Mouse (Mus musculus): ENCODE results near the gene Ticrr. TPM values are rescaled to one million over a fixed set of nuclear protein-coding genes. Genes with fewer than 3 reads are reported as not detected.

Gene Ticrr
- polyA plus RNA-seq, 1 experiment: 5.0 TPM

- no peaks in the 10 kb centered on the region for H3K36me3 ChIP-seq (ENCODE audit: control insufficient read depth, insufficient read depth)
- no peak for TF ChIP-seq MYOG (IDR thresholded peaks at IDR 0.05; ENCODE audit: control insufficient read depth, extremely low read depth, insufficient read length)
- TF ChIP-seq USF1 (IDR thresholded peaks at IDR 0.05; ENCODE audit: low read depth): no peak
- no peak for TF ChIP-seq CTCF (IDR thresholded peaks at IDR 0.05; ENCODE audit: control insufficient read depth, insufficient read depth, insufficient read length)
- TF ChIP-seq MYOD1 (IDR thresholded peaks at IDR 0.05; ENCODE audit: control insufficient read depth, insufficient read length, low read depth): no peak
- no peak for TF ChIP-seq CEBPB (IDR thresholded peaks at IDR 0.05; ENCODE audit: low read depth)
- no peak for TF ChIP-seq FOSL1 (IDR thresholded peaks at IDR 0.05; ENCODE audit: insufficient read depth, low read length, poor library complexity, severe bottlenecking)
- no peak for TF ChIP-seq MAX (IDR thresholded peaks at IDR 0.05)
- no peaks in the 10 kb centered on the region for H3K79me3 ChIP-seq (ENCODE audit: low read depth)
- no peaks in the 10 kb centered on the region for H3K79me2 ChIP-seq (ENCODE audit: control insufficient read depth, insufficient read depth)
- H3K4me3 ChIP-seq (ENCODE audit: insufficient read depth, poor library complexity, severe bottlenecking): peak within 1 kb of the TSS; percentile 45
- H3K27me3 ChIP-seq (ENCODE audit: control insufficient read depth, insufficient read depth, insufficient read length): no peaks in the 10 kb centered on the region
- peak within 1 kb of the TSS; percentile 81 for H3ac ChIP-seq (ENCODE audit: control insufficient read depth, insufficient read length, low read depth)
Measured at GRCm38 (mm10) chr7:79742659-79743536, 82.9 kb downstream of the Ticrr start, which contains the start of the genes Pex11a and Wdr93. Pex11a (minus strand) TSS chr7:79743131. Wdr93 (plus strand) TSS chr7:79743163.

- no peak for TF ChIP-seq MYOG (IDR thresholded peaks at IDR 0.05; ENCODE audit: control insufficient read depth, extremely low read depth, insufficient read length)
- no peak for TF ChIP-seq MYOD1 (IDR thresholded peaks at IDR 0.05; ENCODE audit: control insufficient read depth, insufficient read length, low read depth)
- H3K4me3 ChIP-seq (ENCODE audit: insufficient read depth, poor library complexity, severe bottlenecking): no peak overlapping the region
Measured at GRCm38 (mm10) chr7:79744051-79744450, 84.1 kb downstream of the Ticrr start.

GRCm38 (mm10) chr7:79744585-79744984 lies 84.6 kb downstream of the Ticrr start:
- H3K4me3 ChIP-seq (ENCODE audit: insufficient read depth, poor library complexity, severe bottlenecking): no peak overlapping the region
- H3K27me3 ChIP-seq (ENCODE audit: control insufficient read depth, insufficient read depth, insufficient read length): no peaks in the 10 kb centered on the region
- no peaks in the 10 kb centered on the region for H3K79me3 ChIP-seq (ENCODE audit: low read depth)
- TF ChIP-seq FOSL1 (IDR thresholded peaks at IDR 0.05; ENCODE audit: insufficient read depth, low read length, poor library complexity, severe bottlenecking) (no peak), CTCF (IDR thresholded peaks at IDR 0.05; ENCODE audit: control insufficient read depth, insufficient read depth, insufficient read length) (no peak), CEBPB (IDR thresholded peaks at IDR 0.05; ENCODE audit: low read depth) (no peak), MYOD1 (IDR thresholded peaks at IDR 0.05; ENCODE audit: control insufficient read depth, insufficient read length, low read depth) (no peak), MYOG (IDR thresholded peaks at IDR 0.05; ENCODE audit: control insufficient read depth, extremely low read depth, insufficient read length) (no peak), USF1 (IDR thresholded peaks at IDR 0.05; ENCODE audit: low read depth) (no peak), MAX (IDR thresholded peaks at IDR 0.05) (no peak)
- no peak overlapping the region for H3ac ChIP-seq (ENCODE audit: control insufficient read depth, insufficient read length, low read depth)
- H3K79me2 ChIP-seq (ENCODE audit: control insufficient read depth, insufficient read depth): no peaks in the 10 kb centered on the region
- H3K36me3 ChIP-seq (ENCODE audit: control insufficient read depth, insufficient read depth): no peaks in the 10 kb centered on the region

More at GRCm38 (mm10) chr7:79744051-79744450, 84.1 kb downstream of the Ticrr start:
- H3K36me3 ChIP-seq (ENCODE audit: control insufficient read depth, insufficient read depth): no peaks in the 10 kb centered on the region
- H3ac ChIP-seq (ENCODE audit: control insufficient read depth, insufficient read length, low read depth): no peak overlapping the region
- H3K27me3 ChIP-seq (ENCODE audit: control insufficient read depth, insufficient read depth, insufficient read length): no peaks in the 10 kb centered on the region
- H3K79me3 ChIP-seq (ENCODE audit: low read depth): no peaks in the 10 kb centered on the region
- no peaks in the 10 kb centered on the region for H3K79me2 ChIP-seq (ENCODE audit: control insufficient read depth, insufficient read depth)

- Histone ChIP-seq H3K79me2 (ENCODE audit: control insufficient read depth, insufficient read depth) (no peaks in the 10 kb centered on the region), H3K79me3 (ENCODE audit: low read depth) (no peaks in the 10 kb centered on the region), H3K27me3 (ENCODE audit: control insufficient read depth, insufficient read depth, insufficient read length) (no peaks in the 10 kb centered on the region), H3K36me3 (ENCODE audit: control insufficient read depth, insufficient read depth) (no peaks in the 10 kb centered on the region), H3K4me3 (ENCODE audit: insufficient read depth, poor library complexity, severe bottlenecking) (no peak overlapping the region), H3ac (ENCODE audit: control insufficient read depth, insufficient read length, low read depth) (no peak overlapping the region)
- TF ChIP-seq CTCF (IDR thresholded peaks at IDR 0.05; ENCODE audit: control insufficient read depth, insufficient read depth, insufficient read length) (no peak), FOSL1 (IDR thresholded peaks at IDR 0.05; ENCODE audit: insufficient read depth, low read length, poor library complexity, severe bottlenecking) (no peak), USF1 (IDR thresholded peaks at IDR 0.05; ENCODE audit: low read depth) (no peak), MAX (IDR thresholded peaks at IDR 0.05) (no peak), MYOD1 (IDR thresholded peaks at IDR 0.05; ENCODE audit: control insufficient read depth, insufficient read length, low read depth) (no peak), MYOG (IDR thresholded peaks at IDR 0.05; ENCODE audit: control insufficient read depth, extremely low read depth, insufficient read length) (no peak), CEBPB (IDR thresholded peaks at IDR 0.05; ENCODE audit: low read depth) (no peak)
Measured at GRCm38 (mm10) chr7:79747659-79748058, 87.7 kb downstream of the Ticrr start.

Other genes starting within 250 kb of the Ticrr start
- 37.8 TPM for gene Polg, start 193.8 kb upstream of the Ticrr start, polyA plus RNA-seq (2012; fragmentation: generic; extraction: Trizol)
- gene Rhcg, start 42.5 kb upstream of the Ticrr start, polyA plus RNA-seq (2012; fragmentation: generic; extraction: Trizol): not detected
- gene Kif7, start 55.5 kb downstream of the Ticrr start, polyA plus RNA-seq (2012; fragmentation: generic; extraction: Trizol): 5.5 TPM
- not detected for gene Plin1, start 72.7 kb downstream of the Ticrr start, polyA plus RNA-seq (2012; fragmentation: generic; extraction: Trizol)
- gene Pex11a, start 82.9 kb downstream of the Ticrr start, polyA plus RNA-seq (2012; fragmentation: generic; extraction: Trizol): 2.2 TPM
- gene Wdr93, start 83.0 kb downstream of the Ticrr start, polyA plus RNA-seq (2012; fragmentation: generic; extraction: Trizol): 0.04 TPM
- gene Mesp1, start 133.6 kb downstream of the Ticrr start, polyA plus RNA-seq (2012; fragmentation: generic; extraction: Trizol): 0.02 TPM
- gene Mesp2, start 150.5 kb downstream of the Ticrr start, polyA plus RNA-seq (2012; fragmentation: generic; extraction: Trizol): 0.07 TPM
- gene Anpep, start 200.9 kb downstream of the Ticrr start, polyA plus RNA-seq (2012; fragmentation: generic; extraction: Trizol): 26.5 TPM

Data from C2C12 (cell line).